Mouse (Mus musculus) spleen, adult 2 months (tissue): Measurements from ENCODE around the gene Dusp18. TPM values are rescaled to one million over a fixed set of nuclear protein-coding genes. Genes with fewer than 3 reads are reported as not detected.
"Not testable (repeated sequence)": the region's sequence is repeated elsewhere in the genome, so short reads cannot be mapped to it uniquely, and the experiment has no call there.

ENCODE experiments used
- DNase-seq, 2 experiments: peaks; one replicate each; pipeline versions ENCODE4 v3.0.0 to v3.0.0-alpha.2; 2012 to 2021; ENCODE audit warnings: low spot score in 2 of 2, low read depth in 1 of 2
- H3K27ac ChIP-seq: fragments of 200-500 bp; 2 replicates; pipeline ENCODE4 v1.5.1; 2012; ENCODE audit warnings: low read length, inconsistent platforms; ENCODE audit not compliant: insufficient read depth
- H3K27me3 ChIP-seq: fragments of 200-500 bp; 2 replicates; pipeline ENCODE4 v1.6.1; 2012; ENCODE audit warnings: mild to moderate bottlenecking, moderate library complexity, low read length, inconsistent platforms; ENCODE audit not compliant: control insufficient read depth, insufficient read depth
- H3K36me3 ChIP-seq: fragments of 200-500 bp; 2 replicates; pipeline ENCODE4 v1.6.1; 2012; ENCODE audit warnings: mild to moderate bottlenecking, low read length, inconsistent platforms; ENCODE audit not compliant: control insufficient read depth, insufficient read depth
- H3K4me1 ChIP-seq: fragments of 200-500 bp; 2 replicates; pipeline ENCODE4 v1.6.1; 2011; ENCODE audit warnings: inconsistent platforms; ENCODE audit not compliant: control insufficient read depth, insufficient read depth, insufficient read length
- H3K4me3 ChIP-seq: fragments of 200-500 bp; 2 replicates; pipeline ENCODE4 v1.5.1; 2011; ENCODE audit warnings: mild to moderate bottlenecking, inconsistent platforms; ENCODE audit not compliant: insufficient read depth, insufficient read length; ENCODE audit errors: extremely low read depth
- CTCF ChIP-seq: fragments of 200-500 bp; IDR thresholded peaks from 2 replicates; pipeline ENCODE4 v1.5.1; 2011; ENCODE audit warnings: mild to moderate bottlenecking, inconsistent platforms; ENCODE audit not compliant: insufficient read depth, insufficient read length, insufficient replicate concordance; ENCODE audit errors: extremely low read depth
- POLR2A ChIP-seq: fragments of 200-500 bp; IDR thresholded peaks from 2 replicates; pipeline ENCODE4 v1.6.1; 2011; ENCODE audit warnings: low read depth, low read length, inconsistent platforms
- WGBS: fragments of 180-500 bp; shearing (Covaris S2); methylation state at CpG from one replicate; pipeline ENCODE4 v1.1.7; 2018; 5-methylcytosine and 5-hydroxymethylcytosine counted together
- polyA plus RNA-seq: library from polyadenylated mRNA; depleted of rRNA; stranded (reverse); fragments of >200 nt; gene quantifications from 2 replicates; pipeline ENCODE4 v1.2.3, GENCODE M21; 2012

Dusp18 gene
- polyA plus RNA-seq, 1 experiment: 0.44 TPM

GRCm38 (mm10) chr11:3904673-3905072 lies 9.6 kb downstream of the Dusp18 start:
- TF ChIP-seq POLR2A (no peak), CTCF (no peak)
- no peaks in the 10 kb centered on the region for H3K27me3 ChIP-seq
- H3K4me1 ChIP-seq: no peaks in the 10 kb centered on the region
- H3K36me3 ChIP-seq: no peaks in the 10 kb centered on the region
- WGBS: 81% methylated on average over 6 of the region's 6 CpGs
- no peak for DNase-seq
- H3K27ac ChIP-seq: no peak overlapping the region
- no peak overlapping the region for H3K4me3 ChIP-seq

GRCm38 (mm10) chr11:3905446-3905845 lies 10.4 kb downstream of the Dusp18 start:
- WGBS: 92% methylated on average over 1 of the region's 1 CpGs
- DNase-seq: no peak
- H3K27ac ChIP-seq: no peak overlapping the region

GRCm38 (mm10) chr11:3909236-3909635 lies 14.2 kb downstream of the Dusp18 start:
- no peak for TF ChIP-seq POLR2A
- TF ChIP-seq CTCF: no peak
- no peak overlapping the region for H3K4me3 ChIP-seq
- H3K4me1 ChIP-seq: peaks cover 5% of the 10 kb centered on the region
- no peak for DNase-seq
- WGBS: 79% methylated on average over 4 of the region's 4 CpGs
- H3K36me3 ChIP-seq: no peaks in the 10 kb centered on the region
- H3K27me3 ChIP-seq: peaks cover 5% of the 10 kb centered on the region; the same call in 1 of the 2 replicates
- no peak overlapping the region for H3K27ac ChIP-seq

More at GRCm38 (mm10) chr11:3905446-3905845, 10.4 kb downstream of the Dusp18 start:
- H3K4me1 ChIP-seq: no peaks in the 10 kb centered on the region; the same call in 1 of the 2 replicates
- H3K27me3 ChIP-seq: no peaks in the 10 kb centered on the region
- no peaks in the 10 kb centered on the region for H3K36me3 ChIP-seq
- H3K4me3 ChIP-seq: no peak overlapping the region
- TF ChIP-seq POLR2A (no peak), CTCF (no peak)

- WGBS: 59% methylated on average over 5 of the region's 5 CpGs
- Histone ChIP-seq H3K27ac (no peak overlapping the region), H3K36me3 (no peaks in the 10 kb centered on the region), H3K4me1 (peaks cover 5% of the 10 kb centered on the region), H3K4me3 (no peak overlapping the region), H3K27me3 (peaks cover 5% of the 10 kb centered on the region; the same call in 1 of the 2 replicates)
- no peak for DNase-seq
- TF ChIP-seq POLR2A (no peak), CTCF (no peak)
These were observed 15.7 kb downstream of the Dusp18 start for GRCm38 (mm10) chr11:3910513-3911310.

- WGBS: 78% methylated on average over 6 of the region's 6 CpGs
These were observed 16.4 kb downstream of the Dusp18 start for GRCm38 (mm10) chr11:3911440-3911839.

GRCm38 (mm10) chr11:3912100-3912874 lies 17.2 kb downstream of the Dusp18 start:
- Histone ChIP-seq H3K4me3 (no peak overlapping the region), H3K27ac (no peak overlapping the region), H3K36me3 (no peaks in the 10 kb centered on the region), H3K4me1 (peaks cover 5% of the 10 kb centered on the region), H3K27me3 (peaks cover 5% of the 10 kb centered on the region; the same call in 1 of the 2 replicates)
- no peak for DNase-seq
- no peak for TF ChIP-seq CTCF
- 74% methylated on average over 19 of the region's 19 CpGs for WGBS

More at GRCm38 (mm10) chr11:3911440-3911839, 16.4 kb downstream of the Dusp18 start:
- not testable (repeated sequence) for H3K27me3 ChIP-seq, H3K4me3 ChIP-seq, DNase-seq, H3K4me1 ChIP-seq, H3K36me3 ChIP-seq, H3K27ac ChIP-seq
